Mouse (Mus musculus): ENCODE measurements around the gene Lcn9. TPM values are rescaled to one million over a fixed set of nuclear protein-coding genes. Genes with fewer than 3 reads are reported as not detected.

Lcn9 gene
- not detected in 2 replicates for polyA plus RNA-seq (2014; fragmentation: Nextera tagmentation; extraction: Ambion mirVana)

DNA sequence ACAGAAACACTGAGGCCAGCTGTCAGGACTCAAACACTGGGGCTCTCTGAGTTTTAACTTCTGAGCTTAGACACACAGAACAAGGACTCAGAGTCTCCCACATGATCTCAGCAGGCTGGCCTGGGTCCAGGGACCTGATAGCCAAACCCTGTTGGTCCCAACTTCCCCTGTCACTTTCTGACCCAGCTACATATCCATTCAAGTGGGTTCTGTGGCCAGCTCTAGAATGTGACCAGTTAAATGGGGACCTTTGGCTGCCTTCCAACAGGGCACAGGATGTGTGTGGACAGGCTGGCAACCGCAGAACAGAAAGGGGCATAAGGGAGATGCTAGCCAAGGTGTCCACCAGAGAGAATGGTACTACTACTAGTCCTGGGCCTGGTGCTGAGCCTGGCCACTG, at the start of gene Lcn9:
TSS of gene Lcn9 (plus strand) at position 348 of the 400 bp plus-strand sequence.
- no peaks in the 10 kb centered on the region for H3K9me3 ChIP-seq (ENCODE audit: control insufficient read depth, low read depth, low read length)
- WGBS, result 81% methylated on average over 1 of the region's 1 CpGs
- no peaks in the 10 kb centered on the region for H3K4me1 ChIP-seq (ENCODE audit: control insufficient read depth, insufficient read depth, low read length)
- no peak within 1 kb of the TSS for H3K4me2 ChIP-seq (replicated peaks; ENCODE audit: low read depth, low read length)
- no peak for ATAC-seq (ENCODE audit: insufficient number of reproducible peaks, insufficient read depth, low FRiP score, low read depth)
- H3K4me3 ChIP-seq (ENCODE audit: low read depth, low read length), result no peak within 1 kb of the TSS
- H3K27ac ChIP-seq (ENCODE audit: low read length), result no peak within 1 kb of the TSS
- H3K9ac ChIP-seq (replicated peaks; ENCODE audit: low read depth, low read length), result no peak within 1 kb of the TSS
- no peaks in the 10 kb centered on the region for H3K27me3 ChIP-seq (ENCODE audit: control insufficient read depth, insufficient read depth, low read length)
- no peaks in the 10 kb centered on the region for H3K36me3 ChIP-seq (ENCODE audit: control insufficient read depth, insufficient read depth, low read length)

GRCm38 (mm10) chr2:25773507-25773906, 49.4 kb upstream of the Lcn9 start:
- ATAC-seq (ENCODE audit: insufficient number of reproducible peaks, insufficient read depth, low FRiP score, low read depth), result no peak
- Histone ChIP-seq H3K4me1 (ENCODE audit: control insufficient read depth, insufficient read depth, low read length) (no peaks in the 10 kb centered on the region), H3K9ac (replicated peaks; ENCODE audit: low read depth, low read length) (no peak overlapping the region), H3K36me3 (ENCODE audit: control insufficient read depth, insufficient read depth, low read length) (no peaks in the 10 kb centered on the region), H3K4me3 (ENCODE audit: low read depth, low read length) (no peak overlapping the region), H3K27ac (ENCODE audit: low read length) (no peak overlapping the region), H3K4me2 (replicated peaks; ENCODE audit: low read depth, low read length) (no peak overlapping the region), H3K27me3 (ENCODE audit: control insufficient read depth, insufficient read depth, low read length) (no peaks in the 10 kb centered on the region), H3K9me3 (ENCODE audit: control insufficient read depth, low read depth, low read length) (no peaks in the 10 kb centered on the region)
- 94% methylated on average over 2 of the region's 2 CpGs for WGBS

GRCm38 (mm10) chr2:25774640-25775039, 48.3 kb upstream of the Lcn9 start:
- Histone ChIP-seq H3K27ac (ENCODE audit: low read length) (no peak overlapping the region), H3K4me1 (ENCODE audit: control insufficient read depth, insufficient read depth, low read length) (no peaks in the 10 kb centered on the region), H3K27me3 (ENCODE audit: control insufficient read depth, insufficient read depth, low read length) (no peaks in the 10 kb centered on the region), H3K4me2 (replicated peaks; ENCODE audit: low read depth, low read length) (no peak overlapping the region), H3K4me3 (ENCODE audit: low read depth, low read length) (no peak overlapping the region), H3K9me3 (ENCODE audit: control insufficient read depth, low read depth, low read length) (no peaks in the 10 kb centered on the region), H3K36me3 (ENCODE audit: control insufficient read depth, insufficient read depth, low read length) (no peaks in the 10 kb centered on the region), H3K9ac (replicated peaks; ENCODE audit: low read depth, low read length) (no peak overlapping the region)
- no peak for ATAC-seq (ENCODE audit: insufficient number of reproducible peaks, insufficient read depth, low FRiP score, low read depth)
- WGBS, result 71% methylated on average over 2 of the region's 2 CpGs

DNA sequence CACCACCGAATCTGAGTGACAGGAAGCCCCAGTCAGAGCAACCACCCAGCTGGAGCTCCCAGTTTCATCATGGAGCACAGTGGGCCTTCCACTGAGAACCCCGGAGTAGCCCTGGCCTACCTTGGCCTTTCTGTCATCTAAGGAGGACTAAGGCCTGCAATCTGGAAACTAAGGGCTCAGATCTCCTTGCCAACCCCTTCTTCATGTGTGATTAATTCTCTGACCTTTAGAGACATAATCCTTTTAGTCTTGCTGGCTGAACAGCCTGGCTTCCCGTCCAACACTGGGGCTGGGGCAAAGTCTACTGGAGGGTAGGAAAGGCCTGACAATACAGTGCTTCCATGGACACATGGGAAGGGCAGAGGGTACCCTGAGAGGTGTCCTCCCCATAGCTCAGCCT, 47.0 kb upstream of the Lcn9 start:
- 70% methylated on average over 3 of the region's 3 CpGs for WGBS
- H3K4me2 ChIP-seq (replicated peaks; ENCODE audit: low read depth, low read length), result no peak overlapping the region
- H3K27me3 ChIP-seq (ENCODE audit: control insufficient read depth, insufficient read depth, low read length), result no peaks in the 10 kb centered on the region
- H3K9ac ChIP-seq (replicated peaks; ENCODE audit: low read depth, low read length), result no peak overlapping the region
- no peaks in the 10 kb centered on the region for H3K9me3 ChIP-seq (ENCODE audit: control insufficient read depth, low read depth, low read length)
- no peaks in the 10 kb centered on the region for H3K36me3 ChIP-seq (ENCODE audit: control insufficient read depth, insufficient read depth, low read length)
- no peak overlapping the region for H3K27ac ChIP-seq (ENCODE audit: low read length)
- H3K4me1 ChIP-seq (ENCODE audit: control insufficient read depth, insufficient read depth, low read length), result no peaks in the 10 kb centered on the region
- H3K4me3 ChIP-seq (ENCODE audit: low read depth, low read length), result no peak overlapping the region
- ATAC-seq (ENCODE audit: insufficient number of reproducible peaks, insufficient read depth, low FRiP score, low read depth), result no peak

GRCm38 (mm10) chr2:25776717-25777116, 46.2 kb upstream of the Lcn9 start, which contains the start of gene Lcn11:
Gene Lcn11 (plus strand): TSS chr2:25777017.
- H3K4me1 ChIP-seq (ENCODE audit: control insufficient read depth, insufficient read depth, low read length), result no peaks in the 10 kb centered on the region
- no peak for ATAC-seq (ENCODE audit: insufficient number of reproducible peaks, insufficient read depth, low FRiP score, low read depth)
- no peak within 1 kb of the TSS for H3K9ac ChIP-seq (replicated peaks; ENCODE audit: low read depth, low read length)
- no peaks in the 10 kb centered on the region for H3K9me3 ChIP-seq (ENCODE audit: control insufficient read depth, low read depth, low read length)
- H3K4me3 ChIP-seq (ENCODE audit: low read depth, low read length), result no peak within 1 kb of the TSS
- no peaks in the 10 kb centered on the region for H3K36me3 ChIP-seq (ENCODE audit: control insufficient read depth, insufficient read depth, low read length)
- no peaks in the 10 kb centered on the region for H3K27me3 ChIP-seq (ENCODE audit: control insufficient read depth, insufficient read depth, low read length)
- no peak within 1 kb of the TSS for H3K27ac ChIP-seq (ENCODE audit: low read length)
- 89% methylated on average over 1 of the region's 1 CpGs for WGBS
- no peak within 1 kb of the TSS for H3K4me2 ChIP-seq (replicated peaks; ENCODE audit: low read depth, low read length)

- Histone ChIP-seq H3K27ac (ENCODE audit: low read length) (no peak overlapping the region), H3K27me3 (ENCODE audit: control insufficient read depth, insufficient read depth, low read length) (no peaks in the 10 kb centered on the region), H3K4me1 (ENCODE audit: control insufficient read depth, insufficient read depth, low read length) (no peaks in the 10 kb centered on the region), H3K36me3 (ENCODE audit: control insufficient read depth, insufficient read depth, low read length) (no peaks in the 10 kb centered on the region), H3K4me2 (replicated peaks; ENCODE audit: low read depth, low read length) (no peak overlapping the region), H3K4me3 (ENCODE audit: low read depth, low read length) (no peak overlapping the region), H3K9me3 (ENCODE audit: control insufficient read depth, low read depth, low read length) (no peaks in the 10 kb centered on the region), H3K9ac (replicated peaks; ENCODE audit: low read depth, low read length) (no peak overlapping the region)
- WGBS, result 83% methylated on average over 9 of the region's 9 CpGs
- no peak for ATAC-seq (ENCODE audit: insufficient number of reproducible peaks, insufficient read depth, low FRiP score, low read depth)
Measured at GRCm38 (mm10) chr2:25779076-25779475, 43.9 kb upstream of the Lcn9 start.

DNA sequence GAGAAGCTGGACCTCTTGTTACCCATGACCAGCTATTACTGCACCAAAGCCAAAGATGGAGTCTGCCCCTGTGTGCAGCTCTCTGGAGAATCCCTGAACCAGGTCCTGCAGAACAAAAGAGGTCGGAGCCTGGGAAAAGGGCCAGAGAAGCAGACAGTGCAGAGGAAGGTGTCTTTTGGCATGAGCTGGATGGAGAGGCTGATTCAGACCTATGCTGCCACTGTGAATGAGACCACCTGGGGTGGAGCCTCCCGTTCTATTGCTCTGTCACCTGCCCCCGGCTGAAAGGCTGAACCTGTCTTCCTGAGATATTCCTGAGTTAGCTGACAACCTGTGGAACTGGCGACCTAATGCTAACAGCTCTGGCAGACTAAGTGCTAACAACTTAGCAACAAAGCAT, 42.0 kb upstream of the Lcn9 start:
- H3K4me3 ChIP-seq (ENCODE audit: low read depth, low read length), result no peak overlapping the region
- no peaks in the 10 kb centered on the region for H3K36me3 ChIP-seq (ENCODE audit: control insufficient read depth, insufficient read depth, low read length)
- H3K9me3 ChIP-seq (ENCODE audit: control insufficient read depth, low read depth, low read length), result no peaks in the 10 kb centered on the region
- 28% methylated on average over 4 of the region's 4 CpGs for WGBS
- no peak overlapping the region for H3K27ac ChIP-seq (ENCODE audit: low read length)
- no peak overlapping the region for H3K9ac ChIP-seq (replicated peaks; ENCODE audit: low read depth, low read length)
- H3K4me1 ChIP-seq (ENCODE audit: control insufficient read depth, insufficient read depth, low read length), result peaks cover 4% of the 10 kb centered on the region; the same call in 1 of the 2 replicates
- H3K4me2 ChIP-seq (replicated peaks; ENCODE audit: low read depth, low read length), result no peak overlapping the region
- H3K27me3 ChIP-seq (ENCODE audit: control insufficient read depth, insufficient read depth, low read length), result no peaks in the 10 kb centered on the region
- ATAC-seq (ENCODE audit: insufficient number of reproducible peaks, insufficient read depth, low FRiP score, low read depth), result no peak

- Histone ChIP-seq H3K4me1 (ENCODE audit: control insufficient read depth, insufficient read depth, low read length) (peaks cover 7% of the 10 kb centered on the region; the same call in 1 of the 2 replicates), H3K4me3 (ENCODE audit: low read depth, low read length) (no peak within 1 kb of the TSS), H3K9me3 (ENCODE audit: control insufficient read depth, low read depth, low read length) (no peaks in the 10 kb centered on the region), H3K9ac (replicated peaks; ENCODE audit: low read depth, low read length) (no peak within 1 kb of the TSS), H3K36me3 (ENCODE audit: control insufficient read depth, insufficient read depth, low read length) (no peaks in the 10 kb centered on the region), H3K4me2 (replicated peaks; ENCODE audit: low read depth, low read length) (no peak within 1 kb of the TSS), H3K27ac (ENCODE audit: low read length) (no peak within 1 kb of the TSS), H3K27me3 (ENCODE audit: control insufficient read depth, insufficient read depth, low read length) (no peaks in the 10 kb centered on the region)
- ATAC-seq (ENCODE audit: insufficient number of reproducible peaks, insufficient read depth, low FRiP score, low read depth), result no peak
- 88% methylated on average over 3 of the region's 3 CpGs for WGBS
Measured at GRCm38 (mm10) chr2:25781957-25782356, 41.0 kb upstream of the Lcn9 start, which contains the start of gene Gm13539. Gene Gm13539 (plus strand): TSS chr2:25782257.

All from stomach, embryonic 14.5 days (tissue).